Mouse (Mus musculus) kidney, postnatal 10 days (tissue): ENCODE measurements around the gene Fam160a1.

Experiments used
- DNase-seq: peaks from one replicate; pipeline ENCODE4 v3.0.0; 2021; ENCODE audit warnings: mixed read lengths

Gene Fam160a1

DNA sequence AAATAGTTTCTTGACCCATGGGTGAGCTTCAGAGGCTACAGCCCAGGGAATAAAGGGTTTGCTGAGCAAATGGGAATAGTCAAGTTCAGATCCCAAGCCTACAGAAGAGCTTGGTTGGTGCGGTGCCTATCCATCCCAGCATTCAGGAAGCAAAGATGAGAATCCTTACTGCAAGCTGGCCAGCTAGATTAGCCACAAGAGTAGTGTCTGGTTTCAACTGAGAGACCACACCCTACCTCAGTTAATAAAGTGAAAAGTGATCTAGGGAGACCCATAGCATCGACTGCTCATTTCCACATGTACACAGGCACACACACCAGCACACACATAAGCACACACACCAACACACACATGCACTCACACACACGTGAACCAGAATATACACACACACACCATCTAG lies 75.3 kb downstream of the Fam160a1 start:
- no peak for DNase-seq

DNA sequence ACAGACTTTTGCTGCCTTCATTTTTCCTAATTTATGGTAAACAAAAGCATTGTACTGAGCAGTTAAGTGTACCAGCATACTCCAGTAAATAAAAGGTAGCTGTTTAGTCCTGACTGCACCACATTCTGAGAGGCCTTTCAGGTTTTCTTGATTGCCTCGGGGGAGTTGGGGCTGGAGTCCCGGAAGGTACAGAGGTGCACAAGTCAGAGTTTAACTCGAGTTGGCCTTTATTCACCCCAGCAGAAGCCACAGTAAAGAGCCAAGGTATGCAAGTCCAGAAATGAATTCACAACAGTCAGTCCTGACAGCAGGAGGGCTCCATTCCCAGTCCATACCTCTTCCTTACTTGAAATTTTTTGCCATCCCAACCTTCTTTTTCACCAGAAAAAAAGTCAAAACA lies 78.5 kb downstream of the Fam160a1 start:
- DNase-seq: peak; percentile 31

GRCm38 (mm10) chr3:85733939-85734729 lies 83.0 kb downstream of the Fam160a1 start:
- no peak for DNase-seq

DNA sequence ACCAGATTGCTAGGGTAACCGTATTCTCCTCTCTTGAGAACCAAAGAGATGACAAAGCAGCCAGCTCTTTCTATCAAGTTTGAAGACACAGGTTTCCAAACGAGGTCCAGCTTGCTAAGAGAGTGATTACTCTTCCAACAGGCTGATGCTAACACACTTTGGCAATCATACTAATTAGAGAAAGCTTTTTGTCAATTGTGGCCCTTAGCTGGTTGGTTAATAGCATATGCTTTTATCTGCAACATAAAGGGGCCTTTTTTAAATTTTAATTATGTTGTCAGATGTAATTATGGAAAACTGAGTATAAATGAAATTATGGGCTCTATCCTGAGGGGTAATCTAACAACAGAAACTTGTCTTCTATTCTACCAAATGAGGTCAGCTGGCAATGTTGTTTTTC lies 89.9 kb downstream of the Fam160a1 start:
- DNase-seq: no peak

DNA sequence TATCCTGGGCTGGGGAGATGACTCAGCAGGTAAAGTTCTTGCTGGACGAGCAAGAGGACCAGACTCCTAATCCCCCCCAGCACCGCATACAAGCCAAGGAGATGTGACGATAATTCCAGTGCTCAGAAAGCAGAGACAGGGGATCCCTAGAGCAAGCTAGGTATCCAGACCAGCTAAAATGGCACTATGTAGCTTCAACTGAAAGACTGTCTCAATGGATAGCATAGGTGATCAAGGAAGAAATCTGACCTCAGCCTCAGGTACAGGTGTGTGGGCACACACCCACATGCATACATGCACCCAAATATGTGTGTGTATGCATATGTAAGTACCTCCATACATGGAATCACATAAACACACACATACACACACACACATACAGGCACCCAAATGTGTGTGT lies 91.1 kb downstream of the Fam160a1 start:
- no peak for DNase-seq

- DNase-seq: no peak
Observed at GRCm38 (mm10) chr3:85725110-85725509, 92.0 kb downstream of the Fam160a1 start.

DNA sequence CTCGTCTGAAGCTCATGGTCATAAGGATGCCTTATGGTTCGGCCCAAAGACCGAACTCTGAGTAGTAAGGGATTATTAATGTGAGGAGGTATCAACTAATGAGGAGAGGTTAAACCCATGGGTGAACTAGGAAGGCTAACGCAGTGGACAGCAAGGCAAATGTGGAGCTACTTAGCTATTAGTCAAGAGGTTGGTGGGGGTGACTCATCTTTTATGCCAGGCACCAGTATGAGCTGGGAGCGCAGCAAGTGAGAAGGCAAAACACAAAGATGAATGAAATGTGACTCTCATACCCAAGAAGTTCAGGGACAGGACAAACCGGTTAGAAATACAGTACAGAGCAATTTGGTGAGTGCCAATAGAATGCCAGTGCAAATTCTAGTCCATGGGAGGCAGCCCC lies 94.5 kb downstream of the Fam160a1 start:
- DNase-seq: no peak

DNA sequence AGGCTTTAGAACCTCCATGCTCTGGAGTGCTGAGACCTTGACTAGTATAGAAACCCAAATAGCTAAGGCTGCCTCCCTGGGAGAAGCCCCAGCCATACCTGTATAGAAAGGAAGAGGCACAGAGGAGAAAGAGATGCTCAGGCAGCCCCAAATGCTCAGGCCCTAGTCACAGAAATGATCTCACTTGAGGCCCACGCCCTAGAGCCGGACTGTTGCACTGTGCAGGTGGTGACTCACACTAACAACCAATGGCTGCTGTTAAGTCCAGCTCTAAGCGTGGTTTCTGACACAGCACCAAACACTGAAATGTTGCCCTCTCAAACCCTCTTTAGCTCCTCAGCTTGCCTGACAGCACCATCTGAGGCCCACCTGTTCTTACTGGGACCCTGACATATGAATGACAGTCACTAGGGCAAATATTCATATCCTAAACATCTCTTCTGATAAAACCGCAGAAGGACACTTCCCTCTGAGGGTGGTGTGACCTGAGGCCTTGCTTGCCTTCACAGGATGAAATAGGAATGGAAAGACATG lies 101.3 kb downstream of the Fam160a1 start:
- DNase-seq: no peak

GRCm38 (mm10) chr3:85713936-85714709 lies 103.0 kb downstream of the Fam160a1 start:
- no peak for DNase-seq

DNA sequence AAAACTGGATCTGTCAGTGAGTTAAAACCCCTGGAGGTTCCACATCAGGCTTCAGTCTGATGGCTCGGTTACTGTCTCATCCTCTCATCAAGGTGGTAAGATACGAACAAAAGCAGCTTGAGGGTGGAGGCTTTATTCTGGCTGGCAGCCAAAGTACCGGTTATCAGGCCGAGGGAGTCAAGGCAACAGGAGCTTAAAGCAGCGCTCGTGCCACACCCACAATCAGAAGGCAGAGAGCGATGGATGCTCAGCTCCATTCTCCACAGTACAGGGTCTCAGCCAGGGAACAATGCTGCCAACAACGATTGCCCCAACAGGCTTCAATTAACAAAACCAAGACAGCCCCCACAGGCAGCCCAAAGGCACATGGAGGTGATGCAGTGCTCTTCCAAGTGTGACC lies 106.4 kb downstream of the Fam160a1 start:
- DNase-seq: no peak

DNA sequence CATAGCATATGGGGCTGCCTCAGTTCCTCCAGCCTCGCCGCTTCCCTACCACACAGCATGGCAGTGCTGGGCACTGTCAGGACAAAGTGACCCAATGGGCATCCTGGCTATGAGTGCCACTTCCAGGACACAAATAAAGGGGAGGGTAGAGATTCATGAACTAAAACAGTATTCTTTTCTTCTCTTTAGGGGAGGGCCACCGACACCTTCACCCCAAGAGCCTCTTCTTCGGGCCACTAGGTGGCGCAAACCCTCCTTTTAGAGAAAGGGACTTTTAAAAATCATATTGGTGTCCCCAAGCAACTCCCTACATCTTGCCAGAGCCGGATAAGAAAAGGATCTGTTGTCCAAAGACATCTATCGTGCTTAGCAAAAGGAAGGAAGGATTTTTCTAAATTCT lies 109.7 kb downstream of the Fam160a1 start:
- peak; percentile 76 for DNase-seq

DNA sequence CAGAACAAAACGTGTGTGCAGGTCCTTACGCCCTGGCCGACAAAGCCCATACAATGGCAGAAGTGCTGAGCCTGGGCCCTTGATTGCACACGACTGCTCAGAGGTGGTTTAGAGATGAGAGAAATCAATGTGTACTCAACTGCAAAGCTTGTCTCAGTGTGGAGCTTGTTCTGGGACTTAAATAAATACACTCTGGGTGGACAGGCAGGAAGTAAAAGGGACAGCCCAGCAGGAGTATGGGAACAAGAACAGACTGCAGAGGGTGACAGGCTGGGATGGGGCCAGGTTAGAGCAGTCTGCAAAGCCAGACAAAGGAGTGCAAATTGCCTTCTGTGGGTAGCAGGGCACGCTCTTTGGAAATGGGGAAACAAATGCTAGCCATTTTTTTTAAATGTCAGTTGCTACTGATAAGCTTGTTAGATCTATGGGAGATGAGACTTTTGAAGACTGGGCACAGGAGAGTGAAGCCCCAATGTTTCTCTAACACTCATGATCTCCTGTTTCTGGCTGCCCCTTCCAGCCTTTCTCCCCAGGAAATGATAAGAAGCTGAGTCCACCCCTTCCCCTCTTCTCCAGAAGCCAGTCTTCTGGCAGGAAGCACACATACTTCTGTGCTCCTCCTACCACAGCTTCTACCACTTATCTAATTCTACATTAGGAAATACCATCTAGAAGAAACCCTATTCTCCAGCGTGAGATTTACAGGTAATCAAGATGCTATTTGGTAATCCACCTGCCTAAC lies 113.8 kb downstream of the Fam160a1 start:
- no peak for DNase-seq

DNA sequence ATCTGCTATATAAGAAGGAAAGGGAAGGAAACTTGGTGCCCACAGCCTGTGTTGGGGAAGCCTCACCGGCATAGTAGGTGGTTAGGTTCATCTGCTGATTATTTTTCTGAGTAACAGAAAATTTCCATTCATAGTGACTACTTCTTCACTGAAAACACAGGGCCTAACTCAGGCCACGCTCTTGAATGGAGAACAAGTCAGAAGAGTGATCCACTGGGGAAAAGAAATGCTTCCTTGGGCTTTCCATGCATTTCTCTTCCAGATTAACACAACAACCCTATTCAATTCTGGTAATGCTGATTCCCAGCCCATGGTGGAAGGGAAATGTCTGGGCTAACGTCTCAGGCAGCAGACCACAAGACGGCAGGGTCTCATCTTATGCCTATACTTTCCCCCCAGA lies 118.6 kb downstream of the Fam160a1 start:
- no peak for DNase-seq

GRCm38 (mm10) chr3:85695056-85695455 lies 122.0 kb downstream of the Fam160a1 start:
- DNase-seq: no peak

- no peak for DNase-seq
Observed at GRCm38 (mm10) chr3:85693013-85693412, 124.1 kb downstream of the Fam160a1 start.

- DNase-seq: no peak
Observed at GRCm38 (mm10) chr3:85691134-85691533, 126.0 kb downstream of the Fam160a1 start.

DNA sequence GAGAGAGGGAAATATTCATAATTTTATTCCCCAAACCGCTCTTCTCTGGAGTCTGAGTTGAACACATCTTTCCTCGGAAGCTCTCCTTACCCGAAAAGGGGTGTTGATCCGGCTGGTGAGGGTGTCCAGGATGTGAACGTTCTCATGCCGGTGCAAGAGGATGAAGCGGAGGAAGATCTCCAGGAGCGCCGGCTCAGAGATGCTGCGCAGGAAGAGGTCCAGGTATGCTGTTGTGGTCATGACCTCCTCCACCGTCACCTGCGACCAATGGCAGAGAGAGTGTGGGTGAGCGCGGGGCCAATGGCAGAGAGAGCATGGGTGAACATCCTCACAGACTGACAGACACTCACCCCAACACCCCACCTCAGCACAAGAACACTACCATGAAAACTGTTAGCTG lies 128.8 kb downstream of the Fam160a1 start:
- no peak for DNase-seq

- DNase-seq: no peak
Observed at GRCm38 (mm10) chr3:85685271-85685670, 131.8 kb downstream of the Fam160a1 start.

DNA sequence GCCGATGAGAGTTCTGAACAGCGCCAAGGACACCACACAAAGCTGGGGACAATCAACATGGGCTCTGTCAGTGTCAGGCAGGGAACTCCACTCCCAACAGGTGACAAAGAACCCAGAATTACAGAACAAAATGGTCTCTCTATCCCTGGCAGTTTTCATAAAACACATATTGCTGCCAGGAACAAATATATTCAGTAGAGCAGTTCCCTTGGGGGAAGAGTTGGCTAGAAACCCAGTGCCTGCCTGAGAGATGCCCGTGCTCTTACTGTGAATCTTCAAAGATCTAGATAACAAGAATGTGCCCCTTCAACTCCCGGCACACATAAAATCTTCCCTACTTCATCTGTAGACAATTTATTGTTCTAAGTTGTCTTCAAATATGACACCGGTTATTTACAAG lies 133.5 kb downstream of the Fam160a1 start:
- DNase-seq: no peak

DNA sequence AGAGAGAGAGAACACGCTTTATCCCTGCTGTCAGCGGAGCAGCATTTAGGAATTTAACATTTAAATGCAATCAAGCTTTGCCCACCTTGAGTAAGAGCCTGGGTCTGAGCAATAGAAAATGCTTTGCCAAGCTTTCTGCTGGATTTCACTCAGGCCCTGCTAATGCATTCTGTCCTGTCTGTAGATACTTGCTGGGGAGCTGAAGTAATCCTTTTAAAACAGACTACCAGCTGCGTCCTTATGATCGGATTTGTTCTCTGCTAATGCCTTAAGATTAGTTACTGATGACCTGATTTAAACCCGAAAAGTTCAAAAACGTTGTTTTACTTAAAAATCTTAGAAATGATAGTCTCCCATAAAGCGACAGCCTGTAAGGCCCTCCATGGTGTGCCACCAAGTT lies 136.0 kb downstream of the Fam160a1 start:
- no peak for DNase-seq

- no peak for DNase-seq
Observed at GRCm38 (mm10) chr3:85679960-85680359, 137.1 kb downstream of the Fam160a1 start.

DNA sequence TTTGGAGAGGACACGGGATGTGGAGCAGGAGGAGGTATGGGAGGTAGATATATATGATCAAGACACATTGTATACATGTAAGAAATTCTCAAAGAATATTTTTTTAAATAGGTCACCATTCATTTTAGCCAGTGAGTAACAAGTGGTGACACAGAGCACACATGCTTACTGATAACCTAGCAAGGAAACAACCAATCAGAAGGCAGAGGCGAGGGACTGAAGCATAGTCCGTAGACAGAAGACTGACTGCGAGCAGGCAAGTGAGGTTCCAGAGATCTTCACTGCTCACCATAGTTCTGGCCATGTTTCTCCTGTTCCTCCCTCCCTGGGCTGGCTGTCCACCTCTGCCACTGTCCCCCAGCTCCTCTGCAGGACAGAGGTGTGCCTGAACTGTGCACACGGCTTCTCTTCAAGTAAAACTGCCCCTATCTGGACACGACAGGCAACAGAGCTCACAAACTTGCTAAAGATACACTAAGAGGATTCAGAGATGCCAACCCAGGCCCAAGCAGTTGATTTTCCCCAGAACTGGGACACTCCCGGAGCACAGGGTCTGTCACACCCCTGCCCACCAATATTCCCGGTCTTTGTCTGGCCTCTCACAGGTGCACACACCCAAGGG lies 137.7 kb downstream of the Fam160a1 start:
- no peak for DNase-seq

DNA sequence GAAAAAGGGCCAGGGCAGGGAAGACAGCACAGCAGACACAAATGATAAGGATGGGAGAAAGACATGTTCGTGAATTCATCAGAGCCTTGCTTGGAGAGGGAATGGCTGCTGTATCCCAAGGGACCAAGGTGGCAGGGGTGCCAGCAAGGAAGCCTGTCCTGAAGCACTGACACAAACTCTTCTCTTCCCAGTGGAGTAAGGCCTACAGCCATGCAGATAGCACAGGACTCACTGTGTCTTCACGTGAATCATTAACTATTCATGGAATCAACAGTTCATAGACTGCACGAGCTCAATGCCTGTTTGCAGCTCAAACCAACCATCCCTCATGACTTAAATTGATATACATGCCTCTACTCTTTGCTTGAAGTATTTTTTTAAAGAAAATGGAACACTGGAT lies 139.1 kb downstream of the Fam160a1 start:
- no peak for DNase-seq
